Mouse (Mus musculus) telencephalon, adult 2 months (tissue): Measurements from ENCODE around the gene Myh9.
"Not testable (repeated sequence)": the region's sequence is repeated elsewhere in the genome, so short reads cannot be mapped to it uniquely, and the experiment has no call there.

Experiments
- DNase-seq: peaks from one replicate; pipeline ENCODE4 v3.0.0-alpha.2; 2011; ENCODE audit warnings: low read depth, low spot score

Myh9 gene

DNA sequence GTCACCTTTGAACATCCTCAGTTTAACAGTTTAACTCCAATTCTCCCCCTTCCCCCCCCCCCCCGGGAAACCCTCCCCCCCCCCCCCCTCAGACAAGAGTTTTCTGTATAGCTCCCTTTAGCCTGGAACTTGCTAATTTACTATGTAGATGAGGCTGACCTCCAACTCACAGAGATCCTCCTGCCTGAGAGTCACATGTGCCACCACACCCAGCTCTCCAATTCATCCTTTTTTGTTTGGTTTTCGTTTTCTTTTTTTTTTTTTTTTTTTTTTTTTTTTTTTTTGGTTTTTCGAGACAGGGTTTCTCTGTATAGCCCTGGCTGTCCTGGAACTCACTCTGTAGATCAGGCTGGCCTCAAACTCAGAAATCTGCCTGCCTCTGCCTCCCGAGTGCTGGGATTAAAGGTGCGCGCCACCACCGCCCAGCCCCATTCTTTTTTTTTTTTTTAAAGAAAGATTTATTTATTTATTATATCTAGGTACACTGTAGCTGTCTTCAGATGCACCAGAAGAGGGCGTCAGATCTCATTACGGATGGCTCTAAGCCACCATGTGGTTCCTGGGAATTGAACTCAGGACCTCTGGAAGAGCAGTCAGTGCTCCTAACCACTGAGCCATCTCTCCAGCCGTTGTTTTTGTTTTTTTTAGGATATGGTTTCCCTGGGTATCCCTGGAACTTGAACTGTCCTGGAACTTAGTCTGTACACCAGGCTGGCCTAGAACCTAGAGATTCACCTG, 25.4 kb upstream of the Myh9 start:
- DNase-seq: not testable (repeated sequence)

DNA sequence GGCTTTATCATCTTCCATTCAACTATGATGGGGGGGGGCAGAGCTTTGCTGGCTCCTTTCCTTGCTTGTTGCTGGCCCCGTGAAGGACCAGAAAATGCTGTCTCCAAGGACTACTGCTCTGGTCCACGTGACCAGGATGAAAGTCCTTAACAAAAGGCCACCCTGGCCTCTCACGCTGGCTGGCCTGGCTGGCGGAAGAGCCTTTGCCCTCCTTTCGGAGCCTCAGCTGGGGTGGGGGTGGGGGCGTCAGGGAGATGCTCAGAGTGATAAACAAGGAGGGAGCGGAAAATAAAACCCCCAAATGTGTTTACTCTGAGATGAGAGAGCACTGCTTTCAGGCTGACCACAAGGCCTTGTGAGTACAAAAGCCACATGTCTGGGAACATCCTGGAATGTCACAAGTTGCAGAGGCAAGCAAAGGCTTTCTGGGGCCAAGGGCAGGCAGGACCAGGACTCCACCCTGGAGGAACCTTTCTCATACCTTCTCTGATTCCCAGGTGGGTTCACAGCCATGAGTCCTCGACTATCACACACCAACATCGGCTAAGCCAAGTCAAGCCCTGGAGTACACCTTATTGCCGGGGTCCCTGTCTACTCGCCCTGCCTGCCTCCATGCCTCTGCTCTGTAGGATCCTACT, 24.7 kb upstream of the Myh9 start:
- DNase-seq: no peak

DNA sequence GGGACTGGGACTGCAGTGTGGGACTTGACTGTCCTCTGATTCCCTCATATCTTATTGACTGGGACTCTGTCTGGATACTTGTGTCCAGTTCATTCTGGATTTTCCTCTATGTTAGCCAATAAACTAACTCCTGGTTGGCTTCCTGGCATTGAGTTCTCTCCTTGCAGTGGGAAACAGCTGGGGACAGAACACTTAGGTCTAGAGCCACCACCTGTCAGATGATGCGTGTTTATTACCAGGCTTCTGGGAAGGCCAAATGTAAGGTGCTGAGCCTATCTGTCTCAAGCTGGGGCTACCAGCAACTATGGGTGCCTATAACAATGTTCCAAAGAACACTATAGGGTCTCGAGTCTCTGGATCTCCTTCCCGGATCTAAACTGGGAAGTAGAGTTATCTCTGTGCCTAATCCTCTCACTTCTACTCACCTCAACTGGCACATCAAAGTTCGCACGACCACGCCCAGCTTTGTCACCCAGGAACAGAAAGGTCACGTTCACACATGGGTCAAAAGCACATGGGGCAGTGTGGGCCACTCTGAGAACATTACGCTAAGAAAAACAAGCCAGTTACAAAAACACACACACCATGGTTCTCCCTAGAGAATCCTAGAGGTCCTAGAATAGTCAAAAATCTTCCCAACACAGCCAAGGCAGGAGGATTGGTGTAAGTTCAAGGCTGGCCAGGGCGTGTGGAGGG, 22.2 kb upstream of the Myh9 start:
- no peak for DNase-seq

DNA sequence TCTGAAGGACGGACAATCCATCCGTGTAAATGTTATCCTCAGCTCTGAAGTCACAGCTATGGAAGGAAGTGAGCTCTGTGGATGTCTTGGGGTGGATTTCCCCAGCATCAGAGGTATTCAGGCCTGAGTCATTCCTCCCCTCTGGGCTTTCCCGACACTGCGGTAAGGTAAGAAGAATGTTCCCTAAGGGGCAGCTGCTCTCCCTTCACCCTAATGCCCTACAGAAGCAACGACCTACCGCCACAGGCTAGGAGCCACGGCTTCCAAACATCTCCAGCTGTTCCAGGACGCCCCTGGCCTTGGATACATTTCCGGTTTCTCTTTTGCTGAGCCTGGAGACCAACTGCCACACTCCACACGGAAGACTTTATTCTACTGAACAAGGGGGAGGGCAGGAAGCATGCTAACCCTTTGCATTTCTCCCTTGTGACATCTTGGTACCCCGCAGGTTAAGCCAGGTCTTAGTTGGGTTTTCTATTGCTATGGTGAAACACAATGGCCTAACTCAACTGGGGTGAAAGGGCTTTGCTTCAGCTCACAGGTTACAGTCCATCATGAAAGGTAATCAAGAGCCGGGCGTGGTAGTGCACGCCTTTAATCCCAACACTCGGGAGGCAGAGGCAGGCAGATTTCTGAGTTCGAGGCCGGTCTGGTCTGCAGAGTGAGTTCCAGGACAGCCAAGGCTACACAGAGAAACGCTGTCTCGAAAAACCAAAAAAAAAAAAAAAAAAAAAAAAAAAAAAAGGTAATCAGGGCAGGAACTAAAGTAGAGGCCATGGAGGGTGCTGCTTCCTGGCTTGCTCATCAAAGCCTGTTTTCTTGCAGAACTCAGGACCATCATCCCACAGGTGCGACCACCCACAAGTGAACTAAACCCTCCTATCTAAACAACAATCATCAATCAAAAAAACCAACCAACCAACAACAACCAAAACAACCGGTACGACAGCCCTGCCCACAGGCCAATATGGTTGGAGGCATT, 21.3 kb upstream of the Myh9 start:
- no peak for DNase-seq

DNA sequence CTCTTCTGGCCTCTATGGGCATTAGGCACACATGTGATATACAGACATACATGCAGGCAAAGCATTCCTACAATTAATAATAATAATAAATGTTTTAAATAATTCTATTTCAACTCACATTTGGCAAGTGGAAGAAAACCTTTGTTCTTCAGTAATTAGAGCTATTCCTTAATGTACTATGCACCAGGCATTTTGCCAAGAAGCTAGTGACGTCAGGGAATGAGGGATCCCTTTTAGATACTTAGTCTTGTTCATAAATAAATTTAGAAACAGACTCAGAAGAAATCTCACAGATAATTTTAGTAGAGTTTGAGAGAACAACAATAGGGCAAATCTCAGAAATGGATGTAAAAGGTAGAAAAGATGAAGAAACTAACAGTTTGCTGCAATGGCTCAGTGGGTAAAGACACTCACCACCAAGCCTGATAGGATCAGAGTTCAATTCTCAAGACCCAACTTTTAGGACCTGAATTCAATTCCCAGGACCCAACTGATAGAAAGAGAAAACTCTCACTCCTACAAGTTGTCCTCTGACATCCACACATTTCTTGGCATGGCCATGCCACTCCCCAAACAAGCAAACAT, 18.2 kb upstream of the Myh9 start:
- no peak for DNase-seq

DNA sequence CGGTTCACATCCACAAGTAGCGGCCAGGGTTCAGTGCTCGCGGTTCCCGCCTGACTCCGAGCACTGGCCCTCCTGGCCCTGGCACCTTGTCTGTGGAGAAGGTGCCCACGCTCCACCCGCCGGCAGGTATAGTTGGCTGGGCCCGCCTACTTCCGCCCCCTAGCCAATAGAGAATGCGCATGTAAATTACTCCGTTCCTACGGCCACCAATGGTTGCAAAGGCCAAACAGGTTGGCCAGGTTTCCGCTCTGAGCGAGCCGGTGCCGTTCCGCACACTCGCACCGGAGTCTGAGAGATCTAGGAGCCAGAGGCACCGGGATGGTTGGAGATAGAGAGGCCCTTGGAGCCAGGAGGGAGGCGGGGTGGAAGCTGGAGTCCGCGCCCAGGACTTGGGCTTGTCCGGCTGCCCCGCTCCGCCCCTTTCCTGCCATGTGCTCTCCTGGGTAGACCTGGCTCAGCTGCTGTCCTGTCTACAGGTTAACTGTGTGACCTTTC, 15.7 kb upstream of the Myh9 start:
- no peak for DNase-seq

DNA sequence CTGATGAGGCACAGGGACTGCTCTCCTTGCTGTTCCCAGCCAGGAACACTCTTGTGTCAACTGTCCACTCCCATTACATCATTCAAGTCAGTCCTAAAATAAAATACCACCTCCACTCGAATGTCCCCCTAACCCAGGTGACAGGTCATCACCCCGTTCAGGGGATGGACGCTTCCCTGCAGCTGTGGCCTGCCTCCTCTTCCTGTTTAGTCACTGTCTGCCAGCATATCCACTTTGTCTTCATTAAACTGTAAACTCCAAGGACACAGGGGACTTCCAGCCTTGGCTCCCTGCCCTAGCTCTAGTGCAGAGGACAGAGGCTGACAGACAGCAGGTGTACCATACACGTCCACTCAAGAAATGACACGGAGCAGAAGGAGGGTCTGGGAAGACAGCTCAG, 14.6 kb upstream of the Myh9 start:
- no peak for DNase-seq

DNA sequence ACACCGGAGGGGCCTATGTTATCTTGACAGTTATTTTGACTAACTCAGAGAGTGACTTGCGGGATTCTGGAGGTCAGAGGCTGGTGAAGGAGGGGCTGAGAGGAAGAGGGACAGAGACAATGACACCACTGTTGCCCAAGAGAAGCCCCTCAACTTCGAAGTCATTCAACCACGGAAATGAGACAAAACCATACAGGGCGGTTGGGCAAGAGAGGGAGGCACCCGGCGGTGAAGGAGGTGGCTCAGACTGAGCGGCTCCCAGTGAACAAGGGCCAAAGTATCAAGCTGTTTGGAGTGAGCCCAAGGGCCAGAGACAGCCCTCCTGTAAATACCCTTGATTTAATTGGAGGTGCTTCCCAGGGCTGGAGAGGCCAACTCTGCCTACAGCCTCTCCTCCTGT, 13.3 kb upstream of the Myh9 start:
- no peak for DNase-seq

DNA sequence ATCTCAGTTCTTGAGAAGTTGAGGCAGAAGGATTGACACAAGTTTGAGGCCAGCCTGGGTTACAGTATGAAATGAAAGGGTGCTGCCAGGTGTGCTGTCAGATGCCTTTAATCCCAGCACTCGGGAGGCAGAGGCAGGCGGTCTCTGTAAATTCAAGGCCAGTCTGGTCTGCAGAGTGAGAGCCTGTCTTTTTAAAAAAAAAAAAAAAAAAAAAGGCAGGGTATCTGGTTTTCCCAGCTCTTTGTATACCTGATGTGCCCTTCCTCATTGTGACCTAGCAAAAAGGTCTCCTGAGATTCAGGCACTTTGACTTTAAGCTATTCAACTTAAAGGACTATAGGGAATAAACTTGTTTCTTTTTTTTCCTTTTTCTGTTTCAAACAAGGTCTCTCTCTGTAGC, 10.0 kb upstream of the Myh9 start:
- no peak for DNase-seq

DNA sequence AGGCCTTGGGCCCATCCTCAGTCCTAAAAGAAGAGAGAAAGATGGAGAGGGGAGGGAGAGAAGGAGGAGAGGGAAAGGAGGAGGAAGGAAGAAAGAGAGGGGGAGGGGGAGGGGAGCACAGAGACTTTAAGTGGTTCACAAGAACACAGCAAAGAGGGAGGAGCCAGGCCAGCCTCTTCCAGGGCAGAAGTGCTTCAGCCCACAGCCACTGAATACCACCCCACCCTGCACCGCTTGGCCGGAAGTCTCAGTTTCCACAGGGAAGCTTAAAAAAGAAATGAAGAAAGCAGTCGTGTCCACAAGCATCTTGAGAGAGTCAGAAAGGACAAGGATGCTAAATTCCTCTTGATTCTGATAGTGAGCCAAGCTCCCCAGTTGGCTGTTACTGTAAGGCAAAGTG, 9.2 kb upstream of the Myh9 start:
- no peak for DNase-seq

DNA sequence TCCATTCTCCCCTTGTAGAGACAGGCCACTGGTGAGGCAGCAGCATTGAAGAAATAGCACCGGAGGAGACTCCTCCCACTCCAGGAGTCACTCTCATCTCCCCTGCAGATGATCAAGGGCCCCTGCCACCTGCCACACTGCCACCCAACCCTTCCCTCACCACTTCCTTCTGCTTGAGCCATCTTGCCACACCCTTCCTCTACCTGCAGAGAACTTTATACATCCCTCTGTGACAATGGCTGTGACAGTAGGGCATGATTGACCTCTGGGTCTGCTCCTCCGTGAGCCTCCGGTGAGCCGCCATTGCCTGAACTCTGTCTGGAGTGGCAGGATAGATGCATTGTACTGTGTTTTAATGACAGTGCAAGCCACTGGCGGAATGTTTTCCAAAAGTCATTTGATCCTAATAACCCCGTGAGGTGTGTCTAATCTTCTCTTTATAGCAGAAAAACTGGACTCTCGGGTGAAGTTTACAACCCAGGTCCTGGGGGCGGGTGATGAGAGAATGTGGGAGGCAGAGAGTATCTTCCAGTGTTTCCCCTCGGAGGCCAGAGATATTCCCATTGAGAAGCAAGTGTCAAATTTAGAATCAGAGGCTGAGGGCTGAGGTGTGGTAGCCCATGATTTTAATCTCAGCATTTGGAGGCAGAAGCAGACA, 7.7 kb upstream of the Myh9 start:
- DNase-seq: no peak

DNA sequence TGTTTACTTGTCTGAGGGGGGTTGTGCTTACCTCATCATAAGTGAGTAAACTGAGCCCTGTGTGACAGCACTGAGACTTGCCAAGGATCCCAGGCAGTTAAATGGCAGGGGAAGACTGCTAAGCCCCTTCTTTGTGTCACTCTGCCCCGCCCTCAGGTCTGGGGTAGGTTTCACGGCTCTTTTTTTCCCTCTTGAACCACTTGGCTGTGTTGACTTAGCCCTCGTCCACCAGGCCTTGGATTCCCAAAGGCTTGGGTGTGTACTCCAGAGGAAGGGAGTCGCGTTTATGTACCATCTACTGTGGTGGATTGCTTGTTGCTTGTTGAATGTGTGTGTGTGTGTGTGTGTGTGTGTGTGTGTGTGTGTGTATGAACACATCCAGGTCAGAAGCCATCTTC, 7.1 kb upstream of the Myh9 start:
- no peak for DNase-seq

DNA sequence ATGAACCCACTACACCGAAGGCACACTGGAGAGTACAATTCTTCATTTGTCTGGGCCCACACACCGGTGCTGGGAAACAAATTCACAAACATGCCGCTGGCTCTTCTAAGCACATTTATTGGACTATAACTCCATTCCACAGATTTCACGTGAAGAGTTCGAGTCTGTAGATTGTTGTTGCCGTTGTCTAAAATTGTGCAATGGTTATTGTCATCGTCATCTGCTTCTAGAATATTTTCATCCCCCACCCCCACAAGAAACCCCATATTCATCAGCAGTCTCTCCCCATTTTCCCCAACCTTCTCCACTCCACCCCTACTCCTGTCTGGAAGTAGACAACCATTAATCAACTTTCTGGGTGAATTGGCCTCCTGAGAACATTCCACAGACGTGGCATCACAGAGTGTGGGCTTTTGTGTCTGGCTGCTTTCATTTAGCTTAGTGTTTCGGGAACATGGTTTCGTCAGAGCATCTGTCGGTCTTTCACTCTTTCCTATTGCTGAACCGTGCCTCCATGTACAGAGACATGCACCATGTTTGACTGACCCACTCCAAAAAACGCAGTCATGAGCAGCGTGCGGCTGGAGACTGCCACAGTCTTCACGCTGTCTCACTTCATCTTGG, 6.6 kb upstream of the Myh9 start:
- no peak for DNase-seq

DNA sequence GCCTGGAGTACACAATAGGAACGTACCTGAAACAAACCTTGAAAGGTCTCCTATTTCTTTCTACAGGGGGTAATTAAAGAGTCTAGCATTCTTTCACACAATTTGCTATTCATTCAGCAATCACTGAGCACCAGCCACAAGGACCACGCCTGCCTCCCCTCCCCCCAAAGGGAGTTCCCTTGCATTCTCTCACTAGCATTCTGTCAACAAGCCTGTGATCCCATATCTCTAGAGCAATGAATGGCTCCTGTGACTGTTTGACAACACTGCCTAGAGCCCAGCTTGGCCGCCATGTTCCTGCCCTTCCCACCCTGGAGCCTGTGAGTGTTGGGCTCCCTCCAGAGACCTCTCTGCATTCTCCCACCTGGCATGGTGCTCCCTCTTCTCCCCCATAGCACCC, 5.9 kb upstream of the Myh9 start:
- no peak for DNase-seq

DNA sequence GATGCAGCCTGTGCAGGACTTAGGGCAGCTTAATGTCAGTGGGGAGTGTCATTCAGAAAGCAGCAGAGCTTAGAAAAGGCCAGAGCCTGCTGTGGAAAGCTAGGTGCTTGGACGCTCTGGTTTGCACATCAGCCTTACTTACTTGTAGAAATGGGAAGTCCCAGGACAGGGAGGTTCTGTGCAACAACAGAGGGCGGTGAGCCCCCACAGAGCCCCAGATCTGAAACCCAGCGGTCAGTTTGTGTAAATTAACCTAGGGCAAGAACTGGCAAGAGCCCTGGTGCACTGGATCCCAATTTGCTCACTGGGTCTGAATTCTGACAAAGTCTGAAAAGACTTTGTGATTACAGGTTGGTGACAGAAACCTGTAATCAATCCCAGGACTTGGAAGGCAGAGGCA, 5.1 kb upstream of the Myh9 start:
- no peak for DNase-seq

DNA sequence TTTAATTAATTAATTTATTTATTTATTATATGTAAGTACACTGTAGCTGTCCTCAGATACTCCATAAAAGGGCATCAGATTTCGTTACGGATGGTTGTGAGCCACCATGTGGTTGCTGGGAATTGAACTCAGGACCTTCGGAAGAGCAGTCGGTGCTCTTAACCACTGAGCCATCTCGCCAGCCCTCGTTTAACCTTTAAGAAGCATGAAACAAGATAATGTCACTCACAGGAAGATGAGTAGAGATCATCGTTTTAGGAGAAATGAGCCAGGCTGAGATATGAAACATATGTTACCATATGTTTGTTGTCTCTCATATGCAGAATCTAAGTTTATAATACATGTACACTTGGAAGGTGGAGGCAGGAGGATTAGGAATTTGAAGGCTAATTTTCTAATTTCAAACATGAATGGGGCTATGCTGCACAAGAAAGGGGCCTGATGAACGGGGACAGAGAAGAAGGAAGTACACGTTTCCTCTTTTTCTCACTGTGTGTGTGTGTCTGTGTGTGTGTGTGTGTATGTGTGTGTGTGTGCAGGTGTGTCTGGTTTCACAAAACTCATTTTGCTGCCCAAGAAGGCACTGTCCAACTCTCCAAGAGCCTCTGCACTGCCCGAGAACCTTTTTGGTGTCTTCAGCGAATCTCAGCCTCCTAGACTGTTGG, 4.1 kb upstream of the Myh9 start:
- not testable (repeated sequence) for DNase-seq

DNA sequence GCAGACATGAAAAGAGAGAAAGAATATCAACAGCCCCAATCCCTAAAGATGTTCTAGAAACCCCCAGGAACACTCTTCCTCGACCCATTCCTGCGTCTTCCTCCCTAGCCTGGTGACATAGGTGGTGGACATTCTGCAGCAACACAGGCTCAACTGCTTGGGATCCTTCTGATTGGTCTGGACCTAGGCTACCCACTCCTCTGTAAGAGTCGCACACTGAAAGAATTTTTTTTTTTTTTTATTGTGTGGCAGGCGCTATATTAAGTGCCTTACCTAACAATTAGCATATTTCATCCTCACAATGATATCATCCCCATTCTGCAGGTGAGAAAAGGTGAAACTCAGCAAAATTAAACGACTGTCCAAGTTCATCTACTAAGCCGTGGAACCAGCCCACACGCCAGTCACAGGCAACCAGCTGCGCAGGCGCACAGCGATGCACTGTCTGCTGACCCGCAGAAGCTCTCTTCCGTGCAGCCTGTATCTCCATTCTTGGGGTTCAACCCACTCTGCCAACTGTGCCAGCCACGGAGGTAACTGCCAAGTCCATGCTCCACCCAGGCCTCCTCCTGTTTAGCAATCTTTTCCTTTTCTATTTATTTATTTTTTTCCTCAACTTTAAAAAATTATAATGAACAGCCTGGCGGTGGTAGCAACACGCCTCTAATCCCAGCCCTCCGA, 3.1 kb upstream of the Myh9 start:
- DNase-seq: no peak

DNA sequence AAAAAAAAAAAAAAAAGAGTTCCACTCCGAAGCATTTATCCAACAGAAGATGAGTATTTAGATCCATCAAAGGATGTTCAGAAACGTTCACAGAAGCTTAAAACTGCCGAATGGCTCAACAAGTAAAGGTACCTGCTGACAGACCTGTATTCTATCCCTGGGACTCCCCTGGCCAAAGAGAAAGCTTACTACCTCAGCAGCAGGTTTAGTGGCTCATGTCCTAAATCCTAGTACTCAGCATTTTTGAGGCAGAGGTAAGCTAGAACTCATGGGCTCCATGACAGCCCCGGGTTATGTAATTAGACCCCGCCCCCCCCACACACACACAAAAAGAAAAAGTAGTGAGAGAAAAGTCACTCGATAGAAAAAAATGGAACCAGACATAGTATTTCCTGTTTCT, 2.1 kb upstream of the Myh9 start:
- DNase-seq: no peak

DNA sequence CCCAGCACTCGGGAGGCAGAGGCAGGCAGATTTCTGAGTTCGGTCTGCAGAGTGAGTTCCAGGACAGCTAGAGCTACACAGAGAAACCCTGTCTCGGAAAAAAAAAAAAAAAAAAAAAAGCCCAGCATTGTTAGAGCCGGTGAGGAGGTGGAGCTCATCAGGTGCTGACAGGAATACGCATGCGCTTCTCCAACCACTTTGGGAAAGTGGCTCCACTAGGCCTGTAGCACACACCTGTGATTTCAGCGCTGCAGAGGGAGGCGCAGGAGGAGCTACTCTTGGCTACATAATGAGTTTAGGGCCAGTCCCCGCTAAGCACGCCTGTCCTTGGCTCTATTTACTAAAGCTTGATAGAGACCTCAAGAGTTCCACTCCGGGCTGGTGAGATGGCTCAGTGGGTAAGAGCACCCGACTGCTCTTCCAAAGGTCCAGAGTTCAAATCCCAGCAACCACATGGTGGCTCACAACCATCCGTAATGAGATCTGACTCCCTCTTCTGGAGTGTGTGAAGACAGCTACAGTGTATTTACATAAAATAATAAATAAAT, 1.6 kb upstream of the Myh9 start:
- DNase-seq: not testable (repeated sequence)
